Mouse (Mus musculus): ENCODE results near the gene Mylk. TPM values are rescaled to one million over a fixed set of nuclear protein-coding genes. Genes with fewer than 3 reads are reported as not detected.

The Mylk gene
- polyA plus RNA-seq, 3 experiments from 2014 or later: not detected

DNA sequence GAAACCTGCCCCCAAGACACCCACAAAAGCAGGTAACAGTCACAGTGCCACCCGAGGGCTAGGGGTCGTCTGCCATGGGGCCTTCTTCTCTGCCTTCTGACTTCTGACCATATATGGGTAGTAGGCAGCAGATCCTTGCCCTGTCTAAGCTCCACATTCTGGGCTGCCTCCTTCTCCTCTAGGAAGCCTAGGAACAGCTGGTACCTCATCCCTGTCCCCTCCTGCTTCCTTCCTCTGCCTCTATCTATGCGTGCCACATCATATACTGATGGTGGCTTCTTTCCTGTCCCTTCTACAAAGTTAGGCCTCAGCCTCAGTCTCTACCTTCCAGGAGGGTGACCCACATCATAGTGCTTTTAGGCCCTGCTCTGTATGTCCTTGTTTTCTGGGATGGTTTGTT is 207.8 kb downstream of the Mylk start:
- ATAC-seq: no peak

DNA sequence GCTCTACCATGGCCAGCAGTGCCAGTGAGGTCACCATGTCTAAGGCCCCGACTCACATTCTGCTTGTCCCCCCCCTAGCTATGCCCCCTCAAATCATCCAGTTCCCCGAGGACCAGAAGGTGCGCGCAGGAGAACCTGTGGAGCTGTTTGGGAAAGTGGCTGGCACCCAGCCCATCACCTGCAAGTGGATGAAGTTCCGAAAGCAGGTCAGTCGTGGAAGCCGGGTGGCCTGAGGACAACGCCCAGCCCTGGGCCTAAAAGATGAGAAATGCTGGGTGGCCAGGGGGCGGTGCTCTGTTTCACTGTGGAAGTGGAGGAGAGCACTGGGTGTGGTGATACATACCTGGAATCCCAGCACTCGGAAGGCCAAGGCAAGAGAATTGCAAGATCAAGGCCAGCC is 208.5 kb downstream of the Mylk start:
- no peak for ATAC-seq

DNA sequence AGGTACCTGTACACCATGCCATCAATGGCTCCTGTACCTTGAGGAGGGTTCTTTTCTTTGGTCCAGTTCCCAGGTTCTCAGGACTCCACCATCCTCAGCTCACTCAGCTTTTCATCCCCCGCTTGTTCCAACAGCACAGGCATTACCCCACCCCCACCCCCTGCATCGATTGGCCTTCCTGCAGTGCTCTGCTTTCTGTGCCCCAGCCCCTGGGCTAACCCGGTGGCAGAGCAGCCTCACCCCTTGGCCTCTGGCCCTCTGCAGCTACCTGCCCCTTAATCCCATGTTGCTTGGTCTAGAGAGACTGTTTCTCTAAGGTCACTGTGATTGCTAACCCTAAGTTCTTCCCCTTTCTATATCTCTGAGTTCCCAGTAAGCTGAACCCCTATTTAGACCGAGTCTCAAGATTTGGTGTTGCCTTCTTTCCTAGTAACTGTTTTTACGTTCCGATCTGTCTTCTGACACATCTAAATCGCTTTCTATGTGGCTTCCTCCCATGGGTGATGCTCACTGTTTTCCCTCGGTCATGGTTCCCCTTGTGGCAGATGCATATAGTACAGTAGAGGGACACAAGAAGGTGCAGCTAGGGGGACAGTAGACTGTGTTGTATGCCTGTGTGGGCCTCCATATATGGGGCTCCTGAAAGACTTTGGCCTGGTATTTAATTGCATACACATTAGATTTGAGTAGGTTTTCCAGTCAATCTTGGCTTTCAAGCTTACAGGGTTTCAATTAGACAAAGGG is 212.6 kb downstream of the Mylk start:
- ATAC-seq: no peak

DNA sequence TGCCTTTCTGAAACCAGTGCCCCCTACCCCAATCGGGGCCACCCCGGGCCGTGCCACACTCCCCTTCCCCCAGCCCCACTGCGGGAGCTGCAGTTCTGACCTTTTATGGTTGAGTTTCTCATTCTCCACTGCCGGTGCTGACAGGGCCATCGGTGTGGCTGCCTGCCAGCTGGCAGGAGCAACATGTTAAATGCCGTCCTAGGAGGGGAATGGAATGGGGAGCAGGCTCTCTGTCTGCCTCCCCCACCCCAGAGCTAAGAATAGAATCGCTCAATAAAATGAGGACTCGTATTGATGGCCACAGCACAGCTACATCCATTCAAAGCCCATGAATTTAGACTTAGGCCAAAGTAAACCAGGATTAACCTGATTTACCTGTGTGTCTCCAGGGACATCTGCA is 213.7 kb downstream of the Mylk start:
- ATAC-seq: no peak

DNA sequence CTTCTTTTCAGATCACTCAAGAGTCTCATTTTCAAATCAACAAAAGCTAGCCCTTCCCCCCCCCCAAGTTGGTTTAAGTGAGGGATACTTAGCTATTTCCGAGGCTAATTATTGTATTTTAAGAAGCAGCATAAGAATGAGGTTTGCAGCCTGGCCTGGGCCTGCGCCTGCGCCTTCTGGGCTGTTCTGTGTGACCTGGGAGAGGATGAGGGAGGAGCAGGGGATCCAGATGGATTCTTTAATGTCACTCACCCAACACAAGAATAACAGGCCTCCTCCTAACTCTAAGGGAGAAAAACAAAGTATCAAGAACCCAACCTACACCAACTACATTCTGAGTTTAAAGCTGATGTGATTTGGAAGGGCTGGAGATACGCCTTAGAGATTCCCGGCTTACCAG is 214.3 kb downstream of the Mylk start:
- ATAC-seq: no peak

DNA sequence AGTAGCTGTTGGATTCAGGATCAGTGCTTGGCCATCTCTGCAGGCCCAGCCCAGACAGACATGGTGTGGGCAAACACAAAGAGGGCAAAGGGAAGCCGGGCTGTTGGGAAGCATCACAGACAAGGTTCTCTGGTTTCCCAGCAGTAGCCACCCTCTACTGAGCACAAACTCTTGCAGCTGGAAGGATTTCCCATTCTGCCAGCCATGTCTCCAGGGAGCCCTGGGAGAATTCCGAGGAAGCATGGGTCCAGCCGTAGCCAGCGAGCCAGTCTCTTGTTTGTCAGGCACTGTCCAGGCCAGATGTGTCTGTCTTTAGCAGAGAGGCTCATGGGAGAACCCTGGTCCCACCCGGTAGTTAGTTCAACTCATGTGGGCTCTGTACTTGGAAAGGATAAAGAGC is 215.2 kb downstream of the Mylk start:
- ATAC-seq: no peak

DNA sequence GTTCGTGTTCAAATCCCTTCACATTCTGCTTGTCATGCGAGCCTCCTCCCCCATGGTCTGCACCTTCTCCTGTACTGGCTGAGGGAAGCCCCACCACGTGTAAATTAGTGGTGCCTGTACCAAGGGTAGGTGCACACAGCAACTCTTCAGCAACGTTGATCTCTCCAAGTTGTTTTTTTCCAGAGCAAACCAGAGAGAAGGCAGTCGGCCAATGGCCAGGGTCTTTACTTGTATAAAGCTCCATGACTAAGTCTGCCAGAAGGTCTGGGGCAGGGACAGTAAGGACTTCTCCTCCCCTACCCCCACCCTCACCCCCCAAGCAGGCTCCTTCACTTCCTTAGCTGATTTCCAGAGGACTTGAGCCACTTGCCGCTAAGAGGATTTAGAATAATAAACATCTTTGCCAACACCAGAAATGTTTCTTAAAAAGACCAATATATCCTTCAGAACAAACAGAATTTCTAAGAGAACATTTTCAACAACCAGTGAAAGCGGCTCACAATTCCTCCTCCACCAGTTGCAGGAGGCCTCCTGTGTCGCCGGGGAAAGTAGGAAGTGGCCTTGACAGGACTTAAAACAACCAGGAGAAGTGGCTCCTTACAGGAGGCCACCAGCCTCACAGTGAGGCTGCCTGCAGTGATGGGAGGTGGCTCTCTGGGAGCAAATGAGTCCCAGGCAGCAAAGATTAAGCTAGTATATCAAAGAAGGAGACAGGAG is 216.0 kb downstream of the Mylk start:
- ATAC-seq: no peak

DNA sequence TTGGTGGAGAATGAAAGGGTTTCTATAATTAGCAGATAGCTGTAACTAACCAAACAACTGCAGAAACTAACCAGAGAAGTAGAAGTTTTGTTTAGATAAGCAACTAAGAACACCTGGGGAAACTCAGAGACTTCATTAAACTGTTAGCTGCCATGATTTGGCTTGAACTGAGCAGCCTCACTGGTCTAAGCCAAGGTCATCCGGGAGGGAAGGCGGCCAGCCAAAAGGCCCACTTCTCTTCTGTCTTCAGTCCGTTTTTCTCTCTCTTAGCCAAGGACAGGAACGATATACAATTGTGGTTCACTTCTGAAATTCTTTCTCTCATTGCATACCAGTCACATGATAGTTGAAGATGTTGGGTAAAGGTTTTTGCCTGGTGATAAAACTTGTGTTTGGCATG is 217.3 kb downstream of the Mylk start:
- ATAC-seq: no peak

DNA sequence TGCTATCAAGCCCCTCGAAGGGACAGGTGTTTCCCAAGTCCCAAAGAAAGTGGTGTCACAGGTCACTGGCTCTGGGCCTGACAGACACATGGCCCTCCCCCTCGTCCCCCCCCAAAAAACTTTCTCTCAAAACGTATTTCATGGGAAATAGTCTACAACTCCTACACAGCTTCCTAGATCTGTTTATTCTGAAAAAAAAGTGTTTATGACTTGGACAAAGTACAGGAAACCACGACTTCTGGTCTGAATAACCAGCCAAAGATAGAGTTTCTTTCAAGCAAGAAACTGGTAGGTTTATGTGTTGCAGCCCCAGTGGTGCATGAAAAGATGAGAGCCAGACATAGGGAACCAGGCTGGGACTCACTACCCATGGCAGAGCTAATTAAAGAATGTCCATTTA is 218.0 kb downstream of the Mylk start:
- ATAC-seq: no peak

DNA sequence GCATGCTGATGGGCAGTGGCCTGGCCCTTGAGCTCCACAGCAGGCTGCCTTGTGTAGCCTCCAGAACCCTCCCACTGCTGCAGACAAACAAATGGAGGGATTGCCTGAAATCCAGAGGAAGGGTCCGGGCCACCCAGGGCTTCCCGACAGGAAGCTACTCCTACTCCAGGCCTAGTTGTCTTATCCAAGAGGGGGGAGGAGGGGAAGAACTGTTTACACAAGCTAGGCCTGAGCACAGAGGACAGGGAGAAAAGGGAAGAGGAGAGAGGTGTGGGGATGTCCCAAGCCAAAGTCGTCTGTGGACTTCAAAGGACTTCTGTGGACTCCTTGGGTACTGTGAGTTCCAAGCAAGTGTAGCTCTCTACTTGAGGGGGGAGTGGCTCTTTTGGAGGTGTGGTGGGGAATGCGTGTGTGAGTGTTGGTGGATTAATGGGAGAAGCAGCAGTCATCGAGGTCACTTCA is 221.6 kb downstream of the Mylk start:
- no peak for ATAC-seq

DNA sequence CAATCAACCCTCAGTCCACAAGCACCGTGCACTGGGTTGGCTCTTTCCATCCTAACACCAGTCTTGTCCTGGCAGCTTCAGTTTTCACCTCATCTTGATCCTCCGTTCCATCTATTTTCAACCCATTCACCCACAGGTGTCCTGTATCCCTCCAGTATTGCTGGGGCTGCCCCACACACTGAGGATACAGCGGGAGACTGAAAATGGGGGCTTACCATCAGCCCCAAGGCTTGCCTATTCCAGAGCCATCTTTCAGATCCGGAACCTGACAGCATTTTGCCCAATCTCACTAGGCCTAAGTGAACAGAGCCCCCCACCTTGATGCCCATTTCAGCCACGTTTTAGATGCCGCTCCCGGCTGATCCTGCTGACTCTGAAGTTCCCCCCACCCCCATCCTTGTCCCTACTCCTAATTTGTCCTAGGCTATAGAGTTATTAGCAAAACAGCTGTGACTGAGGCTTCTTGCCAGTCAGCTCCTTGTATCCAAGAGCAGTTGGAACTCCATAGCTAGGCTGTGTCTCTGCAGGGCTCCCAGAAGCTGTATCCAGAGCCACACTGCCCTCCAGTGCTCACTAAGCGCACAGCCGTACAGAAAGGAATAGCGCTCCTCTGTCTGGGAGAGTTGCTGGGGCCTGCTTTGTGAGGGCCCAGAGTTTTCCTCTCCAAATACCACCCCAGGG is 222.2 kb downstream of the Mylk start:
- ATAC-seq: no peak

DNA sequence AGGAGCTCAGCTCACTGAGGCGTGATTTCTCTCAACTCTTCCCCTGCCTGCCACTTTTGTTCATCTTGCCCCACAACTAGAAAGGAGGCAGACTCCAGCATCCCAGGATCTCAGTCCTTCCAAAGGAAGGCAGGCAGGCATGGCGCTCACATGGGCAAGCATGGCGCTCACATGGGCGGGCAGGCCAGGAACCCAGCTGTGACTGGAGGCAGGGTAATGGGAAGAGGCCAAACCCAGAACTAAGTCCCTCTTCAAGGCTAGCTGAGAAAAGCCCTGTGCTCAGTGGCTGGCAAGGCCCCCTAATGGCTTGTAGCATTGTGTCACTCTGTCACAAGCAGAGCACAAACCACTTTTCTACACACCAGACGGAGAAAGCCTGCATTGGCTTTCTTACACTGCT is 223.2 kb downstream of the Mylk start:
- no peak for ATAC-seq

DNA sequence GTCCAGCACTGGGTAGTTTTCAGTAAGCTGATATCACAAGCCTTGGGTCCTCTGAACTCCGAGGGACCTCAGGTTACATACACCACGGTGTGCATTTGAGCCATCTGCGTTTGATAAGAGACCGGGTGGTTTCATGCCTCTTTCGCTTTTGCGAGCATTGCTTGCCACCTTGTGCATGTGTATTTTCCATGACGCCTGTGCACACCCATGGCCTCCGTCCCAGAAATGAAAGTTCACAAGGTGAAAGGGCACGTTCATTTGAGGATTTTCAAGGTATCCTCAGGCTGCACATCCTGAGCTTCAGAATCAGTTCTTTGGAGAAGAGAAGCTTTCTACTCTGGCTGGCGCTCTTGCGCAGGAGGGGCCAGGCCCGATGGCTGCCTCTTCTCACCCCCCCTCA is 227.5 kb downstream of the Mylk start:
- no peak for ATAC-seq

DNA sequence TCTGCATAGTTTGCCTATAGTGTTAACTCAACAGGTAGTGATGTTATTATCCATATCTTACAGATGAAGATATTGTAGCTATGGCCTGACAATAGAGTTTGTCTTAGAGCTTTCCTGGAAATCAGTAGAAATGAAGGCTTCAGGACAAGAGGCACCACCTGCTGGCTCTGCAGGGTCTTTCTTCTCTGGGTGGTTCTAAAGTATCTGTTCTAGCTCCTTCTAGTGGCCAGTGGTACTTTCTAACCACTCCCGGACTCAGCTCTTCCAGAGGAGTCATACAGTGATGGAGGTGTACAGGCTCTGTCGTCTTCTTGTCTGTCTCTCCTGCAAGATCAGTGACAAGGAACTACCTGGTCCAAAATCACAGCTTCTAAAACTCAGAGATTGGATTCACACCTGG is 230.5 kb downstream of the Mylk start:
- no peak for ATAC-seq

DNA sequence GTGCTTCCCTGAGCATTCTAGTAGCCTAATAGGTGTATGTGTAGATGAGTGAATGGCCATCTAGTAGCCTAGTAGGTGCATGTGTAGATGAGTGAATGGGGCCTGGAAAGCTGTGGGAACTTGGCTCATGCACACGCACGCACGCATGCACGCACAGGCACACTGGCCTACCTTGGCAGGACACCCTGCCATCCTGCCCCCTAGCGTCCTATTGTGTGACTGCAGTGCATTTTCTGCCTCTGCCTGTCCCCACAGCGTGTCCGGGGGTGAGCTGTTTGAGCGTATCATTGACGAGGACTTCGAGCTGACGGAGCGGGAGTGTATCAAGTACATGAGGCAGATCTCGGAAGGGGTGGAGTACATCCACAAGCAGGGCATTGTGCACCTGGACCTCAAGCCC is 231.6 kb downstream of the Mylk start:
- ATAC-seq: no peak

DNA sequence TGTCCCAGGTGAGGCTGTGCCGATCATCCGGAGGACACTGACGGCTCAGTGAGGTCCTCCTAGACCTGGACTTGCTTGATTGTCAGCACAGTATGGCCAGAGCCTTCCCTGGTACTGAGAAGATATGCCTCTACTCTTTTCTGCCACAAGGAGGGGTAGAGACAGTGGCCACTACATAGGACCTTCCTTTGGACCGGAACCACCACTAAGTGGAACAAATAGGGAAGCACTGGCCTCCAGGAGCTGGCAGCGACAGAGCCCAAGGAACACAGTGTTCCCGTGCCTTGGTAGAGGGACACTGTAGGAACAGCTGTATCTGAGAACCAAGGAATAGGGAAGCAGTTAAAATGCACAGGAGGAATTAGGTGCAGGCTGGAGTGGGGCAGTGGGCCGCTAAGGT is 233.0 kb downstream of the Mylk start:
- ATAC-seq: no peak

DNA sequence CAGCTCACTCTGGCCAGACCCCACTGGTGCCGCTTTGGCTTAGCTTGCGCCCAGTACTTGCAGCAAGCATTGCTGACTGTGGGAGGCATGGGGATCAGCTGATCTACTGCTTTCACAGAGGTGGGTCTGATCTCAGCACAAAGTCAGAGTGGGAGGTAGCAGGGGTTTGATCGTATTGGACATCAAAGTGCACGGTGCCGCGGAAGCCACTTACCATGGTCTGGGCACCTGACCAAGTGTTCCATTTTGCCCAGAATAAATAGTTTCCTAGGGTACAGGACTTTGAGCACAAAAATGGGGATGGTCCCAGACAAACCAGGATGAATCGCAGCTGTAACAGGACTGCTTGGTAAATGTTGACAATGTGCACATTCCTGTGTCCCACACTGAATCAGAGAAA is 236.0 kb downstream of the Mylk start:
- ATAC-seq: no peak

DNA sequence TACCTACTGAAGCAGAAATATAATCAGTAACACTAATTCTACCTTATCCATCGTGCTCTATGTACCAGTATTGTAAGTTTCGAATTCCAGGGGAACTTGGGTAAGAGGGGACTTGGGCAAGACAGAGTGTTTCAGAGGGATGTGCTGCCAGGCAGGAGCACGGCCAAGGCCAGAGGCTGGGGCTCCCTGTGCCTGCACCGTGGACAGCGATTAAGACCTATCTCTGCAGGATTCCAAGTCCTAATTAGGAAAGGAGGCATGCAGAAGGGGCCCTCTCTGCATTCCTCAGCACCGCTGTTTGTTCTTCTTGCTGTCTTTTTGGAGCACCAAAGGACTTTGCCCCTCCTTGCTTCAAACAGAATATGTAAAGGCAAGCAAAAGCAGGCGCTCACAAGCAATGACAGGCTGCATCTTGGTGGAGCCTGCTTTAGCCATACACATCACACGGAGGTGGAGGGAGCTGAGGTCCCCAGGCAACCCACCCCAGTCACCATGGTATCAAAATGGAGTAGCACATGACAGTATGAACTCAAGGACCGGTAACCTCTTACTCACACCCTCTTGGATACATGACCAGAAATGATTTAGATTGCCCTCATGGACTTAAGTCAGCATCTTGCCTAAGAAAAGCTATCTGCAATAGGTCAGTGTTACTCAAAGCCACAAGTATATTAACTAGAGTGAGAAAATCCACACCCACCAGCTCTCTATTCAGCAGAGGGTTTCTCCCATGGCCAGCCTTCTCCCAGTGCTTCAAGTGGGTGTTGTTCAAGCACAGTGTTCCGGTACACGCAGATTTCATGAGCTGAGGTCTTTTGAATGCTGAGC is 239.4 kb downstream of the Mylk start:
- no peak for ATAC-seq

DNA sequence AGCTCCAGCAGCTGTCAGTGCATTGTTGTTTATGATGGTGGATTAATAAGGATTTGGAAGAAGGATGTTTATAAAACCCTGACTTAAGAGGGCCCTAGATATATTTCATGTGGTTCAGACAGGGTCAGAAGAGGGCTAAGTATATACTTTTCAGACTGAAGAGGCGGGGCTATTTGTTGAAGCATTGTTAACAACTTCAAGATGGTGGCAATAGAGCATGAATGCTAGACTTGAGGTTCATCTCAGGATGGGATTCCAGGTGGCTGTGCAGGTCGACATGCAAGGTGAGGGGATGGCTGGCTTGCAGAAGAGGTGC is 240.0 kb downstream of the Mylk start:
- ATAC-seq: no peak

DNA sequence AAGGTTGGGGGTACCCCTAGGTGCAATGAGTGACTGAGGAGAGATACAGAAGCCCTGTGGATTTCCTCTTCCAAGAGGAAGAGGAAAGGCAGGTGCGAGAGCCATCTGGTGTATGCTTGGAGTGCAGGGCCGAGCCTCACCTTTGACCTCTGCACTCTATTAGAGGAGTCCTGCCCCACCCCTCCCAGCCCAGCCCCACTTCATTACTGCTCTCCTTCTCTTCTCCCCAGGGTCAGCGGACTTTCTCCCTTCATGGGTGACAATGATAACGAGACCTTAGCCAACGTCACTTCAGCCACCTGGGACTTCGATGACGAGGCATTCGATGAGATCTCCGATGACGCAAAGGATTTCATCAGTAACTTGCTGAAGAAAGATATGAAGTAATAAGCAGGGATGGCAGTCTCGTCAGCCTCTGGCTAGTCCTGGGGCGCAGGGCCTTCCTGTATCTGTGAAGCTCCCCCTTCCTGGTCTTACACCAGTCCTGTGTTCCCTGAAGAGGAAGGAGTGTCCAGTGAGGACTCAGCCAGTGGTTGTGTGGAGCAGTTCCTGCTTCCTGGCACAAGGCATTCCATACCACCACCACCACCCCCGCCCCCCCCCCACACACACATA is 241.3 kb downstream of the Mylk start:
- ATAC-seq: no peak

DNA sequence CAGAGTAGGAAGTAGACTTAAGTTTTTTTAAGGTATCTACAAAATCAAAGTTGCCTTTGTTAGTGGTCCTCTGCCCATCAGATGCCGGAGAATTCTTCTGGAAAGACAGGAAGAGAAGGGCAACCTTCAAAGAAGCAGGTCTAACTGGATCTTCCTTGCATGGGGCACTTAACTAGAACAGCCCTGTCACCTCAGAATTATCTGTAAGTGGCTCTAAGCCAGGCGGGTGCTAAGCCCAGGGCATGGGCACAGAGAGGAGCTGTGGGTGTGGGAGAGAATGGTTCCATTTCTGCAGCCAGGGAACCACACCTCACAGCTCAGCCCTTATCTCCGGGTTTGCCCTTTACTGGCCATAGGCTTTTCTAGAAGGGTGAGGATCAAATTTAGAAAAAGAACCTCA is 246.4 kb downstream of the Mylk start:
- no peak for ATAC-seq

DNA sequence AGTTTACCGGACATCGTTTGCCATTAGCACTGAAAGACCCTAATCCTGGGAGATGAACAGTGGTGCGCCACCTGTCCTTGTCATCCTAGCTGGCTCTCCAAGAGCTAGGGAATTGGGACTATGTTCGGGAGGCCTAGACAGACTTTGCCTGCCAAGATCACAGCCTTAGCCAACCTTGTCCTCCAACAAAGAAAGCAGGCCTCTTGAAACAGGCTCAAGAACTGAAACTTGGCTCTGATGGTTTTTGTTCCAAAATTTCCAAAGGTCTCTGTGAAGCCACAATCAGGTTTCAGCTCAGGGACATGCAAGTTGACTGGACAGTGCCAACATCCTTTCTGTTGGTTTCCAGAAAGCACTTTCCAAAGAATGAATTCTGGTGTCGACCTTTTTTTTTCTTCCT is 247.8 kb downstream of the Mylk start:
- no peak for ATAC-seq

Measured in inflammation-experienced regulatory T-cells, adult 6 months (primary cell).